In genomic region chr17:44134545-44134944, GRCm38 (mm10) we compare ENCODE assay signal across 14 mouse cellular contexts. TPM values are rescaled to one million over a fixed set of nuclear protein-coding genes. Genes with fewer than 3 reads are reported as not detected.
DNase-seq lines count a peak whose midpoint lies in the region; ATAC-seq and TF ChIP-seq lines count a peak whose summit lies in the region.
"Had no signal": no experiment of that assay in that cellular context is flagged by ENCODE, and none has a peak within 500 bp of the region (broad histone marks: within the 10 kb centered on the region; RNA-seq: fewer than 3 reads in every experiment).

No protein-coding gene starts in this region.

- no peak for DNase-seq in stomach, postnatal 0 days (ENCODE audit: low spot score)
- DNase-seq in liver, embryonic 14.5 days (ENCODE audit: low read depth in 3 of 3, low spot score in 3 of 3): no peak
- DNase-seq in embryo, embryonic 10.5 days (ENCODE audit: low spot score): no peak
- DNase-seq in MN1 (ENCODE audit: low spot score): no peak
- DNase-seq: cerebellum, postnatal 10 days had no signal

- 61% methylated on average over 9 of the region's 9 CpGs for WGBS in stomach, embryonic 14.5 days
- 53% methylated on average over 9 of the region's 9 CpGs for WGBS in stomach, postnatal 0 days
- 62% methylated on average over 9 of the region's 9 CpGs for WGBS in kidney, embryonic 16.5 days
- 38% methylated on average over 9 of the region's 9 CpGs for WGBS in liver, embryonic 14.5 days (ENCODE audit: insufficient replicate concordance)

- ATAC-seq in stomach, embryonic 14.5 days (ENCODE audit: insufficient number of reproducible peaks, insufficient read depth, low FRiP score, low read depth): no peak
- no peak for ATAC-seq in stomach, postnatal 0 days (ENCODE audit: low FRiP score, low TSS enrichment)
- ATAC-seq in kidney, embryonic 16.5 days (ENCODE audit: low FRiP score, low TSS enrichment): peak; percentile 70; the same call in 1 of the 2 replicates
- ATAC-seq in liver, embryonic 14.5 days (ENCODE audit: insufficient read depth): 0 out of 2 replicates have a peak, but pooled peaks have one; percentile 37
- no peak for ATAC-seq in erythroid progenitor cell, adult 5-6 weeks (replicated peaks; ENCODE audit: low FRiP score, poor library complexity, severe bottlenecking)
- ATAC-seq in cerebellum, adult (ENCODE audit: insufficient number of reproducible peaks, low FRiP score, low TSS enrichment): no peak
- ATAC-seq: forebrain, embryonic 14.5 days had no signal

- TF ChIP-seq EP300 in stomach, postnatal 0 days (optimal IDR thresholded peaks at IDR 0.05): no peak
- TF ChIP-seq EP300 in liver, embryonic 14.5 days (IDR thresholded peaks at IDR 0.05; ENCODE audit: low read depth): no peak

- H3K9ac ChIP-seq in stomach, embryonic 14.5 days (replicated peaks; ENCODE audit: low read depth, low read length): no peak overlapping the region
- no peak overlapping the region for H3K9ac ChIP-seq in stomach, postnatal 0 days (ENCODE audit: low read length)
- H3K9ac ChIP-seq in kidney, embryonic 16.5 days (replicated peaks; ENCODE audit: low read length): no peak overlapping the region
- no peak overlapping the region for H3K9ac ChIP-seq in liver, embryonic 14.5 days (replicated peaks)
- H3K9ac ChIP-seq: heart, embryonic 12.5 days; hindbrain, embryonic 15.5 days; limb, embryonic 15.5 days had no signal

- H3K27ac ChIP-seq in stomach, embryonic 14.5 days (ENCODE audit: low read length): no peak overlapping the region
- no peak overlapping the region for H3K27ac ChIP-seq in stomach, postnatal 0 days (replicated peaks)
- H3K27ac ChIP-seq in kidney, embryonic 16.5 days (ENCODE audit: low read length): no peak overlapping the region
- H3K27ac ChIP-seq in liver, embryonic 14.5 days: no peak overlapping the region
- H3K27ac ChIP-seq: hindbrain, embryonic 15.5 days; limb, embryonic 15.5 days; midbrain, embryonic 10.5 days had no signal

- H3K4me1 ChIP-seq in stomach, embryonic 14.5 days (ENCODE audit: control insufficient read depth, insufficient read depth, low read length): no peaks in the 10 kb centered on the region
- no peaks in the 10 kb centered on the region for H3K4me1 ChIP-seq in stomach, postnatal 0 days (replicated peaks; ENCODE audit: control insufficient read depth, insufficient read depth)
- H3K4me1 ChIP-seq in kidney, embryonic 16.5 days (ENCODE audit: insufficient read depth, low read length): peaks cover 20% of the 10 kb centered on the region
- H3K4me1 ChIP-seq in liver, embryonic 14.5 days (replicated peaks; ENCODE audit: control insufficient read depth in 2 of 2, insufficient read depth in 2 of 2, low read length in 1 of 2): 0 out of 4 replicates have a peak, but pooled peaks cover 0 to 3% of the 10 kb centered on the region in 2 experiments
- H3K4me1 ChIP-seq: hindbrain, embryonic 15.5 days; limb, embryonic 15.5 days; midbrain, embryonic 10.5 days had no signal

- TF ChIP-seq CTCF in stomach, postnatal 0 days (IDR thresholded peaks at IDR 0.05; ENCODE audit: low read depth): no peak
- TF ChIP-seq CTCF in liver, embryonic 14.5 days (IDR thresholded peaks at IDR 0.05; ENCODE audit: low read depth): no peak

- no peak overlapping the region for H3K4me3 ChIP-seq in stomach, embryonic 14.5 days (ENCODE audit: low read depth, low read length)
- no peak overlapping the region for H3K4me3 ChIP-seq in stomach, postnatal 0 days (ENCODE audit: low read depth, low read length)
- peak overlapping the region; percentile 7; the same call in 1 of the 2 replicates for H3K4me3 ChIP-seq in kidney, embryonic 16.5 days (ENCODE audit: low read length)
- peak overlapping the region; percentile 25 to 46 for H3K4me3 ChIP-seq in liver, embryonic 14.5 days (ENCODE audit: insufficient read depth in 1 of 2, low read depth in 2 of 2, low read length in 2 of 2)
- H3K4me3 ChIP-seq: heart, embryonic 12.5 days; hindbrain, embryonic 15.5 days; limb, embryonic 15.5 days; midbrain, embryonic 10.5 days had no signal

- H3K27me3 ChIP-seq in stomach, embryonic 14.5 days (ENCODE audit: control insufficient read depth, insufficient read depth, low read length): no peaks in the 10 kb centered on the region
- no peaks in the 10 kb centered on the region for H3K27me3 ChIP-seq in stomach, postnatal 0 days (ENCODE audit: control insufficient read depth, insufficient read depth, low read length)
- H3K27me3 ChIP-seq in kidney, embryonic 16.5 days (ENCODE audit: insufficient read depth, low read length): no peaks in the 10 kb centered on the region
- H3K27me3 ChIP-seq in liver, embryonic 14.5 days (ENCODE audit: control insufficient read depth, insufficient read depth, low read length): no peaks in the 10 kb centered on the region

- no peaks in the 10 kb centered on the region for H3K9me3 ChIP-seq in stomach, embryonic 14.5 days (ENCODE audit: control insufficient read depth, low read depth, low read length)
- H3K9me3 ChIP-seq in stomach, postnatal 0 days (ENCODE audit: control insufficient read depth, low read length): no peaks in the 10 kb centered on the region
- no peaks in the 10 kb centered on the region for H3K9me3 ChIP-seq in kidney, embryonic 16.5 days (ENCODE audit: low read length)
- no peaks in the 10 kb centered on the region for H3K9me3 ChIP-seq in liver, embryonic 14.5 days (ENCODE audit: control insufficient read depth, low read length)
- H3K9me3 ChIP-seq: heart, embryonic 12.5 days; hindbrain, embryonic 15.5 days; limb, embryonic 15.5 days; midbrain, embryonic 10.5 days had no signal

- H3K36me3 ChIP-seq in stomach, embryonic 14.5 days (ENCODE audit: control insufficient read depth, insufficient read depth, low read length): no peaks in the 10 kb centered on the region
- no peaks in the 10 kb centered on the region for H3K36me3 ChIP-seq in stomach, postnatal 0 days (ENCODE audit: control insufficient read depth, insufficient read depth, low read length)
- no peaks in the 10 kb centered on the region for H3K36me3 ChIP-seq in kidney, embryonic 16.5 days (ENCODE audit: insufficient read depth, low read length)
- H3K36me3 ChIP-seq in liver, embryonic 14.5 days (replicated peaks; ENCODE audit: control insufficient read depth, insufficient read depth, low read depth): no peaks in the 10 kb centered on the region
- H3K36me3 ChIP-seq: heart, embryonic 12.5 days; hindbrain, embryonic 15.5 days; limb, embryonic 15.5 days; midbrain, embryonic 10.5 days had no signal

- H3K4me2 ChIP-seq in stomach, embryonic 14.5 days (replicated peaks; ENCODE audit: low read depth, low read length): peak overlapping the region; percentile 14; the same call in 1 of the 2 replicates
- no peak overlapping the region for H3K4me2 ChIP-seq in stomach, postnatal 0 days (replicated peaks; ENCODE audit: low read depth)
- H3K4me2 ChIP-seq in kidney, embryonic 16.5 days (replicated peaks; ENCODE audit: low read depth, low read length): peak overlapping the region; percentile 34
- peak overlapping the region; percentile 45 for H3K4me2 ChIP-seq in liver, embryonic 14.5 days (ENCODE audit: low read depth)
- H3K4me2 ChIP-seq: hindbrain, embryonic 15.5 days; limb, embryonic 15.5 days had no signal

RNA-seq across cellular contexts. Expression of gene Enpp4, which starts 28.9 kb away (rescaled TPM):
- 4.9 and 6.4 TPM in 2 replicates for polyA plus RNA-seq in stomach, embryonic 14.5 days (2014; fragmentation: Nextera tagmentation; extraction: Ambion mirVana)
- 4.4 and 5.0 TPM in 2 replicates for polyA plus RNA-seq in stomach, postnatal 0 days (2015; fragmentation: Nextera tagmentation; extraction: Ambion mirVana)
- 5.6 and 5.7 TPM in 2 replicates for polyA plus RNA-seq in kidney, embryonic 16.5 days (2015; fragmentation: Nextera tagmentation; extraction: Ambion mirVana)
- 2.0 and 2.7 TPM in 2 replicates for polyA plus RNA-seq in liver, embryonic 14.5 days (2012; rRNA removed)
- polyA plus RNA-seq in liver, embryonic 14.5 days (2014; fragmentation: Nextera tagmentation; extraction: Ambion mirVana): 3.5 and 3.8 TPM in 2 replicates
- 13.3 and 15.5 TPM in 2 replicates for total RNA-seq in erythroid progenitor cell, adult 5-6 weeks (2015; ENCODE audit: low replicate concordance)
- 10.1 and 11.7 TPM in 2 replicates for total RNA-seq in erythroid progenitor cell, adult 5-6 weeks (2017; ENCODE audit: low replicate concordance)

RNA-seq across cellular contexts. Expression of gene Clic5, which starts 53.8 kb away (rescaled TPM):
- 0.59 and 1.4 TPM in 2 replicates for polyA plus RNA-seq in stomach, embryonic 14.5 days (2014; fragmentation: Nextera tagmentation; extraction: Ambion mirVana)
- polyA plus RNA-seq in stomach, postnatal 0 days (2015; fragmentation: Nextera tagmentation; extraction: Ambion mirVana): 3.7 and 4.8 TPM in 2 replicates
- 11.1 and 12.4 TPM in 2 replicates for polyA plus RNA-seq in kidney, embryonic 16.5 days (2015; fragmentation: Nextera tagmentation; extraction: Ambion mirVana)
- polyA plus RNA-seq in liver, embryonic 14.5 days (2012; rRNA removed): 0.24 and 0.31 TPM in 2 replicates
- polyA plus RNA-seq in liver, embryonic 14.5 days (2014; fragmentation: Nextera tagmentation; extraction: Ambion mirVana): 0.24 and 0.42 TPM in 2 replicates
- total RNA-seq in erythroid progenitor cell, adult 5-6 weeks (2015; ENCODE audit: low replicate concordance): not detected in 2 replicates
- total RNA-seq in erythroid progenitor cell, adult 5-6 weeks (2017; ENCODE audit: low replicate concordance): not detected in 2 replicates

RNA-seq across cellular contexts. Expression of gene Enpp5, which starts 55.9 kb away (rescaled TPM):
- 19.1 and 19.9 TPM in 2 replicates for polyA plus RNA-seq in stomach, embryonic 14.5 days (2014; fragmentation: Nextera tagmentation; extraction: Ambion mirVana)
- polyA plus RNA-seq in stomach, postnatal 0 days (2015; fragmentation: Nextera tagmentation; extraction: Ambion mirVana): 18.7 and 21.3 TPM in 2 replicates
- 30.6 and 32.3 TPM in 2 replicates for polyA plus RNA-seq in kidney, embryonic 16.5 days (2015; fragmentation: Nextera tagmentation; extraction: Ambion mirVana)
- polyA plus RNA-seq in liver, embryonic 14.5 days (2012; rRNA removed): 3.5 and 4.1 TPM in 2 replicates
- polyA plus RNA-seq in liver, embryonic 14.5 days (2014; fragmentation: Nextera tagmentation; extraction: Ambion mirVana): 3.3 and 3.8 TPM in 2 replicates
- 2.5 and 6.5 TPM in 2 replicates for total RNA-seq in erythroid progenitor cell, adult 5-6 weeks (2015; ENCODE audit: low replicate concordance)
- total RNA-seq in erythroid progenitor cell, adult 5-6 weeks (2017; ENCODE audit: low replicate concordance): 1.2 and 3.0 TPM in 2 replicates

Comparison
In these comparisons a context has a peak if more than half of its experiments do, and no peak if none do; other contexts are left out.
1. ATAC-seq: peak in kidney, embryonic 16.5 days (single experiment) and liver, embryonic 14.5 days (single experiment); none in stomach, embryonic 14.5 days (single experiment), stomach, postnatal 0 days (single experiment), erythroid progenitor cell, adult 5-6 weeks (single experiment) and cerebellum, adult (single experiment).
2. H3K4me3 ChIP-seq: peak in kidney, embryonic 16.5 days (single experiment) and liver, embryonic 14.5 days (2 of 2); none in stomach, embryonic 14.5 days (single experiment) and stomach, postnatal 0 days (single experiment).